Mouse (Mus musculus): ENCODE data around the gene Vmn1r228.

The Vmn1r228 gene

DNA sequence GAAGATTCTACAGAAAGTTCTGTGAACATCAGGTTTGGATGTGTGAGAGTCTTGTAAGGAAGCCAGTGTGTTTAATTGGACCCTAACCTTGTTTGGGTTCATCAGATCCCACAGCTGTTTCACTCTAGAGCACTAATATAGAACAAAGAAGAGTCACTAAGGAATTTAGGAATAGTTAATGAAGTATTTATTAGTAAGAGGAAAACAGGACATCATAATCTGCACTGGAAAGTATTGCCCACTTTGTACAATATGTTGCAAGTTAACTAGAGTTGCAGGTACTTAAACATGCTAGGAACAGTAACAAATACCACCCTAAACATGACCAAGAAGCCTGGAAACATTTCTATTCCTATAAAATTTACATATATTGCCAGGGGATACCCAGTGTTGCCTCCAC, at the start of gene Vmn1r228:
Gene Vmn1r228, minus strand, starts transcription at position 101 of the 400 bp plus-strand sequence.
- no peak for DNase-seq (ENCODE audit: low read depth in 2 of 2, low spot score in 2 of 2)

GRCm38 (mm10) chr17:20811255-20811654, 25.3 kb upstream of the Vmn1r228 start, which contains the start of gene Vmn1r229:
Gene Vmn1r229, plus strand, starts transcription at chr17:20811555.
- no peak for DNase-seq (ENCODE audit: low read depth in 2 of 2, low spot score in 2 of 2)

GRCm38 (mm10) chr17:20729543-20729942, 56.4 kb downstream of the Vmn1r228 start, which contains the start of gene Vmn1r227:
Gene Vmn1r227, plus strand, starts transcription at chr17:20729843.
- DNase-seq (ENCODE audit: low read depth in 2 of 2, low spot score in 2 of 2): no peak

All from CD8-positive naive resting alpha-beta T cell, adult 2 months (primary cell).